Mouse (Mus musculus): ENCODE data around the gene Fntb.
A peak's percentile ranks its signal among the peaks of the same experiment; 100 is the strongest.
"Not testable (repeated sequence)": the region's sequence is repeated elsewhere in the genome, so short reads cannot be mapped to it uniquely, and the experiment has no call there.

Fntb gene

GRCm38 (mm10) chr12:76839298-76839697 lies 73.9 kb downstream of the Fntb start:
- no peak for DNase-seq

DNA sequence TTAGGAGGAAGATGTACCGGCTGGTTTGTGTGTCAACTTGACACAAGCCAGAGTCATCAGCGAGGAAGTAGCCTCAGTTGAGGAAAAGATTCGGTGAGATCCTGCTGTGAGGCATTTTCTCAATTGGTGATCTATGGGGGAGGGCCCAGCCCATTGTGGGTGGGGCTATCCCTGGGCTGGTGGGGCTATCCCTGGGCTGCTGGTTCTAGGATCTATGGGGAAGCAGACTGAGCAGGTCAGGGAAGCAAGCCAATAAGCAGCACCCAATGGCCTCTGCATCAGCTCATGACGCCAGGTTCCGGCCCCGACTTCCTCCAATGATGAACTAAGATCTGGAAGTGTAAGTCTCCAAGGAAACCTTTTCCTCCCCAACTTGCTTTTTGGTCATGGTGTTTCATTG lies 74.7 kb downstream of the Fntb start:
- no peak for DNase-seq

GRCm38 (mm10) chr12:76844346-76845061 lies 79.1 kb downstream of the Fntb start:
- no peak for DNase-seq

DNA sequence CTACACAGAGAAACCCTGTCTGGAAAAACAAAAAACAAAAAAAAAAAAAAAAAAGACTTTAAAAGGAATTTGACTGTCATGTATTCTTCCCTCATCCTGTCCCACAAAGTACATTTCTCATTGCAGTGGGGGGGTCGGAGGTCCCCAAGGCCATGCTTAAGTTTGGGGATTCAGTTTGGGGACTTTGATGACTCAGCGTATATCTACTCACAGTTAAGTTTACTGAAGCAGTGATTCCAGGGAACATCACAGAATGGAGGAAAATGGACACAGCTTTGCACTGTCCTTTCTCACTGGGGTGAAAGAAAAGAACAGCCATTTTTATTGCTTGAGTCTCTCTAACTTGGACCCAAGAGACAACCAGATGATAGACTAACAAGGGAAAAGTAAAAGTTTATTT lies 87.0 kb downstream of the Fntb start:
- no peak for DNase-seq

DNA sequence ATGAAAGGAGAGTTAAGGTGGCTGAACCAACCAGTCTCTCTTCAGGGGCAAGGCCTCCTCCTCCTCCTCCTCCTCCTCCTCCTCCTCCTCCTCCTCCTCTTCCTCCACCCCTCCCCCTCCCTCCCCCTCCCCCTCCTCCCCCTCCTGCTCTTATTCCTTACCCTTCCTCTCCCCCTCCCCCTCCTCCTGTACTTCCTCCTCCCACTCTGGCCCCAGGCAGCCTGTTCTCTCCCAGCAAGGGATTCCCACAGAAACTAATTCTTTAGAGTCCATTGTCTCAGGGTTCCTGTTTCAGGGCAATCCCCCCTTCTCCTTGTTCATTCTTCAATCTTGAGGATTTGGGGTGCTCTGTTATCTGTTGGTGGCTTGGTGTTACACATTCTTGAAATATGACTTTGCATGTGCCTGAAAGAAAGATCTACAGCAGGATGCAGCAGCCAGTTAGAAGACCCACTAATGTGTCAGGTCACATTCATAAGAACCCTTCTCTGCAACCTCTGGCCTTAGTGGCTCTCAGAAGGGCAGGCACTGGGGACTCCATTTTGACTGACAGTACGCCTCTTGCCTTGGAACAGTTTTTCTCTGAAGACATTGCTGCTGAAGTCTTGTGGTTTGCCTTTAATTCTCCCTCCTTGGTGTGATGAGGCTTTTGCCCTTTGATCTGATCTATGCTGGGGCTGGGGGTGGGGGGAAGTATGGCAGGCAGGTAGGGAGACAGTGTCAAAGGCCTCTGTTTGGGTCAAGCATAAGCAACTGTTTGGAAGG lies 88.2 kb downstream of the Fntb start:
- peak in 1 of 2 experiments; percentile 28 for DNase-seq

GRCm38 (mm10) chr12:76857087-76857486 lies 91.7 kb downstream of the Fntb start:
- no peak for DNase-seq

DNA sequence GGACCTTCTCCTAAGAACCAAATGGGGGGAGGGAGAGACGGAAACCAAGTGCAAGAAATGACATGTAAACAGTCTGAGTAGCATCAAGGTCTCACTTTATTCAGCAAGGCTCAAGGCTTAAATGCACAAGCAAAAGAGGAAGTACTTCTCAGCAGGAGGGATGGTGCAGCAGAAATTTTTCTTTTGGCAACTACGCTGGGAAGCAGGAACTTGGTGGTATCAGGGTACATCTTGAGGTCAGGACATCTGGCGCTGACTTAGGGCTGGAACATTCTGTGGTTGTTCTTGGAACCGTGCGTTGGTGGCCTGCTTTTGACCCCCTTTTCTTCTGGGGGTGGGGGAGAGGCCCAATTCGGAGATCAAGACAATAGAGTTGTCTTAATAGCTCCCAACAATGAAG lies 93.4 kb downstream of the Fntb start:
- DNase-seq = not testable (repeated sequence)

- DNase-seq = no peak
These were observed 98.3 kb downstream of the Fntb start for GRCm38 (mm10) chr12:76863651-76864050.

DNA sequence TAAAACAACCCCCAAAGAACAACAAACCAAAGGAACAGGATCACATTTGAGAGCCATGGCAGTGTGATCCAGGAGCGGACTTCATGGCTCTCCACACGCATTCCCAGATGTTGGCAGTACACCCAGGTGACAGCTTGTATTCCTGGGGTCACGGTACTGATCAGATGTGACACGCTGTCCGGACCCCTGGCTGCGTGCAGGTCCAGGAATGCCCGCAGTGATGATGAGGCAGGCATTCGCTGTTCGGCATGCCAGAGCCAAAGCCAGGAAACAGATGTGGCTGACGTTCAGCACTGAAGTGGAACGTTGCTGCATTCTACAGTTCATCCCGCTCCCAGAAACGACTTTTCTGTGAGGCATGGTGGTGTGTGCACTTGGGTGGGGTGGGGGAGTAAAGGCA lies 99.9 kb downstream of the Fntb start:
- DNase-seq = no peak

GRCm38 (mm10) chr12:76867586-76868280 lies 102.3 kb downstream of the Fntb start:
- DNase-seq = no peak

GRCm38 (mm10) chr12:76868463-76869198 lies 103.2 kb downstream of the Fntb start:
- DNase-seq = no peak

GRCm38 (mm10) chr12:76869561-76869960 lies 104.2 kb downstream of the Fntb start:
- DNase-seq = no peak

DNA sequence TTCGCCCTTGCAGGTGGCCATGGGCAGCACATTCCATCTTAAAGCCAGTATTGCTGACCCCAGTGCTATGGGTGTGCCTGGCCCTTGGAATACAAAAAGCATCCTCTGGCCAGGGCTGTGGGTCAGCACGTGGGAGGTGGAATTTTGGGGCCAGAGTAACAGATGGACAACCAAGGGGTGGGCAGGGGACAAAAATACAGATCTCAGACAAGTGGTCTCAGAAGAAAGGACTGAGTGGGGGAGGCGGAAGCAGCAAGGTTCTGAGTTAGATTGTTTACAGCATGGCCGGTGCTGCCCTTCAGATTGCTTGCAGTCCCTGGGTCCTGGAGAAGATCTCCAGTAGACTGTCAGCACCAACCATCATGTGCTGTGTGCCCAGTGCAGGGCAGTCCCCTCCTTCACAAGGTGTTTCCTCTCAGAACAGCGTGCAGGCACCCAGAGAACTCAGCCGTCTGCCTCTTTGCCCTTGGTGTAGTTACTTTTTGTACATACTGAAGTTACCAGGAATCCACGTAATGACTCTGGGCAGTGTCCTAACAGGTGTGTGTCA lies 107.5 kb downstream of the Fntb start:
- no peak for DNase-seq

DNA sequence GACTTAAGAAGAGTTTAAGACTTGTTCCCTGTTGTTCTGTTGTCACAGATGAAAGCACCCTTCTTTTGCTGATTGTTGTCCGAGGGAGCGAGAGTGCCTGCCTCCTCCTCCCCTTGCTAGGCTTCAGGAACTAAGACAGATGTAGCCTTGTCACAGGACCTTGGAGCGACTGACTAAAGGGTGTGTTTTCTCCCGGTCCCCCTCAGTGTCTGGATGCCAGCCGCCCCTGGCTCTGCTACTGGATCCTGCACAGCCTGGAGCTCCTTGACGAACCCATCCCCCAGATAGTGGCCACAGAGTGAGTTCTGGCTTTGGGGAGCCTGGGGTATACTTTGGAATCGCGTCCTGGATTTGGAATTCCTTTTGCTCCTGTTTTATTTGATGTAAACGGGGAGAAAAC lies 109.4 kb downstream of the Fntb start:
- no peak for DNase-seq

DNA sequence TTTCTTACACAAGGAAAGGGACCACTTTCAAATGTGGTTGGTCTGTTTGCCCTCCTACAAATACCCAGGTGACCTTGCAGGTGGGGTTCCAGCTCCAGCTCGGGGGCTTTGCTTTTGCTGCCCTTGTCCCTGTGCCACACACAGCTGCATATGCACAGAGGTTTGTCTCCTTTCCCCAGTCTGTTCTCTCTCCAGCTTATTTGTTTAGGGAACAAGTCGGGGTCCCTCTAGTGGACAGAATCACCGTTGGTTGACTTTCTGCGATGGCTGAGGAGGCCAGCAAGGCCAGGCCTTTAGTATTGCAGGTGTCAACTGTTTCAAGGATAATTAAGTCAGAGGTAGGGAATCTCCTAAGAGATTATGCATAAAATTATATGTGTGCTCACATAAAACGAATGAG lies 113.9 kb downstream of the Fntb start:
- DNase-seq = peak; percentile 27 to 41

- DNase-seq = no peak
These were observed 114.7 kb downstream of the Fntb start for GRCm38 (mm10) chr12:76880131-76880530.

GRCm38 (mm10) chr12:76883824-76884223 lies 118.4 kb downstream of the Fntb start:
- peak in 1 of 2 experiments; percentile 12 for DNase-seq

GRCm38 (mm10) chr12:76885103-76885502 lies 119.7 kb downstream of the Fntb start:
- DNase-seq = no peak

GRCm38 (mm10) chr12:76886826-76887225 lies 121.4 kb downstream of the Fntb start:
- peak; percentile 16 to 54 for DNase-seq

DNA sequence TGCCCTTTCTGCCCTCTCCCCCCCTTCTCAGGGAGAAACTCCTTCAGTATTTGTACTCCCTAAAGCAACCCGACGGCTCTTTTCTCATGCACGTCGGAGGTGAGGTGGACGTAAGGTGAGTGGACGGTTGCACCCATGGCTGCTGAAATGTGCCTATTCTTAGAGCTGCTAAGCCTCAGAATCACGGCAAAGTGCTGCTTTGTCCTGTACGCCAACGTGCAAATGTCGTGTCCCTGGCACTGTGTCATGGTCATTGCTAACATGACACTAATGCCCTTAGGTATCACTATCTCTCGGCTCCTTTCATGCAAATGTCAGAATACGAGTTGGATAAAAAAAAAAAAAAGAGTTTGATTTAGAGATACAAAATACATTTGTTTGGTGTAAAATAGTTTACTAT lies 122.6 kb downstream of the Fntb start:
- no peak for DNase-seq

DNA sequence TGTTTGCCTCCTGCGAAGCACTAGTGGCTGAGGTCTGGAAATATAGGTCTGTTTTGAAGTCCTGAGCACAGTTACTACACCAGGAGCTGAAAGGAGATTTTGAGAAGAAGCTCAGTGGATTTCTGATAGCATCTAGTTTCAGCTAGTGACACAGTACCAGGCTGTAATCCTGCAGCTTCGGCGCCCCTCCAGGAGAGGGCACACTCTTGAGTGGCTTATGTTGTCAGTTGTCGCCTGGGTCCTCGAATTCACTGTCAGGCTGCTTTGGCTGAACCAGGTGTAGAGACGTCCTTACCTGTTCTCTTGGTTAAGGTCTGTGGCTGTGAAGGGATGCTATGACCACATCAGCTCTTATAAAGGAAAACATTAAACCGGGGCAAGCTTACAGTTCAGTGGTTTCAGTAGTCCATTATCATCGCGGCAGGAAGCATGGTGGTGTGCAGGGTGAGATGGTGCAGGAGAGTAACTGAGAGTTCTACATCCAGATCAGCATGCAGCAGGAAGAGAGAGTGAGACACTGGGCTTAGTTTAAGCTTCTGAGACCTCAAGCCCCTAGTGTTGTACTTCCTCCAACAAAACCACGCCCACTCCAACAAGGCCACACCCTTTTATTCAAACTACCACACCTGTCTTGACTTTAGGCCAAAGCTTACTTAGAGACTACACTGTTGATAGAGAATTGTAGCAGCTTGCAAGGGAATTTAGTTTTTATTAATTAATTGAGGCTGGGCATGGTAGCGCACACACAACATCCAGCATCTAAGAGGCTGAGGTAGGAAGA lies 124.2 kb downstream of the Fntb start:
- no peak for DNase-seq

GRCm38 (mm10) chr12:76891160-76891559 lies 125.8 kb downstream of the Fntb start:
- DNase-seq = no peak

All from thymus, adult 18-20 months (tissue).